Mouse (Mus musculus) midbrain, embryonic 16.5 days (tissue): ENCODE measurements at regions not wholly inside any gene's neighbourhood (a gene's known extent, or its start where the extent isn't known, plus 50 kb on each side); places are given as distances from the start of the nearest gene placed in this dataset.
"Not testable (repeated sequence)": the region's sequence is repeated elsewhere in the genome, so short reads cannot be mapped to it uniquely, and the experiment has no call there.

Experiments used
- ATAC-seq: fragments of 200-750 bp; cut with Nextera tagmentation; 2 replicates; pipeline ENCODE4 v1.8.0; 2017; ENCODE audit warnings: moderate TSS enrichment
- H3K27ac ChIP-seq: fragments of 300-500 bp; sonication (generic); 2 replicates; pipeline ENCODE4 v1.5.1; 2014; ENCODE audit warnings: mild to moderate bottlenecking, low read length, mixed read lengths
- H3K27me3 ChIP-seq: fragments of 300-500 bp; sonication (generic); 2 replicates; pipeline ENCODE4 v1.6.1; 2014; ENCODE audit warnings: low read depth, low read length, mixed read lengths; ENCODE audit not compliant: control insufficient read depth, insufficient read depth
- H3K36me3 ChIP-seq: fragments of 300-500 bp; sonication (generic); 2 replicates; pipeline ENCODE4 v1.6.1; 2014; ENCODE audit warnings: mild to moderate bottlenecking, low read length, moderate library complexity, mixed read lengths; ENCODE audit not compliant: control insufficient read depth, insufficient read depth
- H3K4me1 ChIP-seq: fragments of 300-500 bp; sonication (generic); 2 replicates; pipeline ENCODE4 v1.6.1; 2014; ENCODE audit warnings: mild to moderate bottlenecking, low read length, mixed read lengths; ENCODE audit not compliant: control insufficient read depth, insufficient read depth
- H3K4me2 ChIP-seq: fragments of 300-500 bp; sonication (generic); 2 replicates; pipeline ENCODE4 v1.6.1; 2014; ENCODE audit warnings: mild to moderate bottlenecking, low read length, mixed read lengths
- H3K4me3 ChIP-seq: fragments of 300-500 bp; sonication (generic); 2 replicates; pipeline ENCODE4 v1.5.1; 2014; ENCODE audit warnings: low read depth, mild to moderate bottlenecking, low read length, moderate library complexity, mixed read lengths
- H3K9ac ChIP-seq: fragments of 300-500 bp; sonication (generic); 2 replicates; pipeline ENCODE4 v1.6.1; 2014; ENCODE audit warnings: low read depth, low read length, mixed read lengths
- H3K9me3 ChIP-seq: fragments of 300-500 bp; sonication (generic); replicated peaks from 2 replicates; pipeline ENCODE4 v1.6.1; 2014; ENCODE audit warnings: mild to moderate bottlenecking, low read length, mixed read lengths; ENCODE audit not compliant: control insufficient read depth, poor library complexity, severe bottlenecking
- whole genome bisulfite sequencing: fragments of 180-500 bp; shearing (Covaris S2); extraction: QIAGEN DNeasy Blood & Tissue Kit; methylation state at CpG from one replicate; pipeline ENCODE4 v1.1.7; 2014; 5-methylcytosine and 5-hydroxymethylcytosine counted together

GRCm38 (mm10) chr13:72541706-72542105 is 86.9 kb upstream of the Irx2 start:
- H3K4me2 ChIP-seq = no peak overlapping the region
- H3K9ac ChIP-seq = no peak overlapping the region
- no peaks in the 10 kb centered on the region for H3K4me1 ChIP-seq
- H3K9me3 ChIP-seq = no peaks in the 10 kb centered on the region
- H3K36me3 ChIP-seq = no peaks in the 10 kb centered on the region
- H3K4me3 ChIP-seq = no peak overlapping the region
- H3K27me3 ChIP-seq = no peaks in the 10 kb centered on the region
- ATAC-seq = no peak
- no peak overlapping the region for H3K27ac ChIP-seq
- 84% methylated on average over 3 of the region's 3 CpGs for WGBS

- no peak overlapping the region for H3K4me3 ChIP-seq
- H3K4me2 ChIP-seq = no peak overlapping the region
- no peak overlapping the region for H3K9ac ChIP-seq
- no peak for ATAC-seq
- H3K4me1 ChIP-seq = no peaks in the 10 kb centered on the region
- no peaks in the 10 kb centered on the region for H3K9me3 ChIP-seq
- no peaks in the 10 kb centered on the region for H3K36me3 ChIP-seq
- no peak overlapping the region for H3K27ac ChIP-seq
- H3K27me3 ChIP-seq = no peaks in the 10 kb centered on the region
- WGBS = 70% methylated on average over 8 of the region's 8 CpGs
These were observed 70.7 kb upstream of the Irx2 start for GRCm38 (mm10) chr13:72557951-72558350.

- ATAC-seq = no peak
- no peak overlapping the region for H3K27ac ChIP-seq
- no peak overlapping the region for H3K4me3 ChIP-seq
- no peak overlapping the region for H3K4me2 ChIP-seq
- H3K9me3 ChIP-seq = no peaks in the 10 kb centered on the region
- H3K4me1 ChIP-seq = peaks cover 9% of the 10 kb centered on the region
- 29% methylated on average over 7 of the region's 7 CpGs for WGBS
- no peak overlapping the region for H3K9ac ChIP-seq
- no peaks in the 10 kb centered on the region for H3K36me3 ChIP-seq
- no peaks in the 10 kb centered on the region for H3K27me3 ChIP-seq
These were observed 56.7 kb upstream of the Irx2 start for GRCm38 (mm10) chr13:72571871-72572270.

GRCm38 (mm10) chr13:72572846-72573245 is 55.8 kb upstream of the Irx2 start:
- H3K36me3 ChIP-seq = no peaks in the 10 kb centered on the region
- H3K9ac ChIP-seq = no peak overlapping the region
- WGBS = 42% methylated on average over 1 of the region's 1 CpGs
- no peak overlapping the region for H3K27ac ChIP-seq
- peaks cover 11% of the 10 kb centered on the region for H3K4me1 ChIP-seq
- no peak overlapping the region for H3K4me3 ChIP-seq
- no peak overlapping the region for H3K4me2 ChIP-seq
- no peak for ATAC-seq
- H3K9me3 ChIP-seq = no peaks in the 10 kb centered on the region
- H3K27me3 ChIP-seq = no peaks in the 10 kb centered on the region

GRCm38 (mm10) chr13:72574126-72574525 is 54.5 kb upstream of the Irx2 start:
- not testable (repeated sequence) for H3K27ac ChIP-seq
- peaks cover 11% of the 10 kb centered on the region for H3K4me1 ChIP-seq

GRCm38 (mm10) chr13:72576485-72576884 is 52.1 kb upstream of the Irx2 start:
- whole genome bisulfite sequencing = 26% methylated on average over 6 of the region's 6 CpGs
- 0 out of 2 replicates have a peak overlapping the region, but pooled peaks have one; percentile 4 for H3K4me2 ChIP-seq
- H3K27me3 ChIP-seq = no peaks in the 10 kb centered on the region
- peaks cover 11% of the 10 kb centered on the region for H3K4me1 ChIP-seq
- H3K9me3 ChIP-seq = peaks cover 7% of the 10 kb centered on the region; the same call in 1 of the 2 replicates
- no peaks in the 10 kb centered on the region for H3K36me3 ChIP-seq
- no peak overlapping the region for H3K9ac ChIP-seq
- no peak overlapping the region for H3K4me3 ChIP-seq
- H3K27ac ChIP-seq = 0 out of 2 replicates have a peak overlapping the region, but pooled peaks have one; percentile 28
- peak; percentile 84 for ATAC-seq

More at GRCm38 (mm10) chr13:72574126-72574525, 54.5 kb upstream of the Irx2 start:
- not testable (repeated sequence) for H3K4me2 ChIP-seq, H3K9me3 ChIP-seq, H3K36me3 ChIP-seq, ATAC-seq, H3K4me3 ChIP-seq, H3K9ac ChIP-seq, H3K27me3 ChIP-seq
- 64% methylated on average over 4 of the region's 4 CpGs for WGBS

GRCm38 (mm10) chr13:72578416-72578815 is 50.2 kb upstream of the Irx2 start:
- Histone ChIP-seq H3K9me3 (peaks cover 7% of the 10 kb centered on the region; the same call in 1 of the 2 replicates), H3K4me1 (peaks cover 11% of the 10 kb centered on the region), H3K27ac (no peak overlapping the region), H3K36me3 (no peaks in the 10 kb centered on the region), H3K4me2 (no peak overlapping the region), H3K9ac (no peak overlapping the region), H3K4me3 (no peak overlapping the region), H3K27me3 (no peaks in the 10 kb centered on the region)
- 93% methylated on average over 3 of the region's 3 CpGs for WGBS
- no peak for ATAC-seq
